Mouse (Mus musculus) limb, embryonic 13.5 days (tissue): ENCODE measurements around the gene Ap3b1. TPM values are rescaled to one million over a fixed set of nuclear protein-coding genes. Genes with fewer than 3 reads are reported as not detected.
A peak's percentile ranks its signal among the peaks of the same experiment; 100 is the strongest.

ENCODE experiments used
- ATAC-seq: fragments of 200-750 bp; cut with Nextera tagmentation; 2 replicates; pipeline ENCODE4 v1.8.0; 2017; ENCODE audit warnings: low read depth, moderate number of reproducible peaks, moderate TSS enrichment; ENCODE audit not compliant: low FRiP score
- H3K27ac ChIP-seq: fragments of 300-500 bp; sonication (generic); 2 replicates; pipeline ENCODE4 v1.5.1; 2015; ENCODE audit warnings: inconsistent platforms, mild to moderate bottlenecking, moderate library complexity
- H3K27me3 ChIP-seq: fragments of 300-500 bp; sonication (generic); 2 replicates; pipeline ENCODE4 v1.6.1; 2015; ENCODE audit warnings: mild to moderate bottlenecking, inconsistent platforms
- H3K36me3 ChIP-seq: fragments of 300-500 bp; sonication (generic); 2 replicates; pipeline ENCODE4 v1.6.1; 2015; ENCODE audit warnings: inconsistent platforms, mild to moderate bottlenecking, moderate library complexity
- H3K4me1 ChIP-seq: fragments of 300-500 bp; sonication (generic); 2 replicates; pipeline ENCODE4 v1.6.1; 2015; ENCODE audit warnings: inconsistent platforms
- H3K4me2 ChIP-seq: fragments of 300-500 bp; sonication (generic); replicated peaks from 2 replicates; pipeline ENCODE4 v1.6.1; 2015; ENCODE audit warnings: inconsistent platforms, mild to moderate bottlenecking, moderate library complexity
- H3K4me3 ChIP-seq: fragments of 300-500 bp; sonication (generic); 2 replicates; pipeline ENCODE4 v1.5.1; 2015; ENCODE audit warnings: moderate library complexity, mild to moderate bottlenecking, inconsistent platforms
- H3K9ac ChIP-seq: fragments of 300-500 bp; sonication (generic); 2 replicates; pipeline ENCODE4 v1.6.1; 2015; ENCODE audit warnings: mild to moderate bottlenecking, inconsistent platforms
- H3K9me3 ChIP-seq: fragments of 300-500 bp; sonication (generic); 2 replicates; pipeline ENCODE4 v1.6.1; 2016; ENCODE audit warnings: inconsistent platforms
- WGBS: fragments of 180-500 bp; shearing (Covaris S2); methylation state at CpG from one replicate; pipeline ENCODE4 v1.1.7; 2015; 5-methylcytosine and 5-hydroxymethylcytosine counted together
- polyA plus RNA-seq: library from polyadenylated mRNA; unstranded; fragments of >200 nt; fragmentation: Nextera tagmentation; extraction: Ambion mirVana; gene quantifications from 2 replicates; pipeline ENCODE4 v1.2.1, GENCODE M21; 2015

Ap3b1 gene
- polyA plus RNA-seq, 1 experiment from 2014 or later: 46.0 TPM

DNA sequence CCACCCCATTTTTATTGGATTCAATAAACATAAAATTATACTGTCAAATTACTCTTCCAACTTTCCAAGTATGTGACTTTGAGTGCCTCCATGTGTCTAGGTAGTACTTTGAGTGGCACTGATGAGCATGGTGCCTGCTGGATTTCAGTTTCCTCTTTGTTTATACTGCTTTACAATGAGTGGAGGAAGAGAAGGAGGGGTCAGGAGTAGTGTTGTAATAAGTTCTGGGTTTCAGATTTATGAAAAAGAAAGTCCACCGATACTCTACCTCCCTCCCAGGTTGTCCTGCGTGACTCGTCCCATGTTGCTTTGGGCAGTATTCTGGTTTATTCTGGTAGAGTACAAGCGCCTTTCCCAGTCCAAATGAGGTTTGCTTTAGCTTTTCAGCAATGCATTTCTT is 22.7 kb downstream of the Ap3b1 start:
- no peak for ATAC-seq
- Histone ChIP-seq H3K9me3 (no peaks in the 10 kb centered on the region), H3K4me1 (peaks cover 7% of the 10 kb centered on the region; the same call in 1 of the 2 replicates), H3K4me2 (no peak overlapping the region), H3K36me3 (no peaks in the 10 kb centered on the region), H3K27ac (no peak overlapping the region), H3K4me3 (no peak overlapping the region), H3K9ac (no peak overlapping the region), H3K27me3 (no peaks in the 10 kb centered on the region)
- WGBS: 82% methylated on average over 4 of the region's 4 CpGs

DNA sequence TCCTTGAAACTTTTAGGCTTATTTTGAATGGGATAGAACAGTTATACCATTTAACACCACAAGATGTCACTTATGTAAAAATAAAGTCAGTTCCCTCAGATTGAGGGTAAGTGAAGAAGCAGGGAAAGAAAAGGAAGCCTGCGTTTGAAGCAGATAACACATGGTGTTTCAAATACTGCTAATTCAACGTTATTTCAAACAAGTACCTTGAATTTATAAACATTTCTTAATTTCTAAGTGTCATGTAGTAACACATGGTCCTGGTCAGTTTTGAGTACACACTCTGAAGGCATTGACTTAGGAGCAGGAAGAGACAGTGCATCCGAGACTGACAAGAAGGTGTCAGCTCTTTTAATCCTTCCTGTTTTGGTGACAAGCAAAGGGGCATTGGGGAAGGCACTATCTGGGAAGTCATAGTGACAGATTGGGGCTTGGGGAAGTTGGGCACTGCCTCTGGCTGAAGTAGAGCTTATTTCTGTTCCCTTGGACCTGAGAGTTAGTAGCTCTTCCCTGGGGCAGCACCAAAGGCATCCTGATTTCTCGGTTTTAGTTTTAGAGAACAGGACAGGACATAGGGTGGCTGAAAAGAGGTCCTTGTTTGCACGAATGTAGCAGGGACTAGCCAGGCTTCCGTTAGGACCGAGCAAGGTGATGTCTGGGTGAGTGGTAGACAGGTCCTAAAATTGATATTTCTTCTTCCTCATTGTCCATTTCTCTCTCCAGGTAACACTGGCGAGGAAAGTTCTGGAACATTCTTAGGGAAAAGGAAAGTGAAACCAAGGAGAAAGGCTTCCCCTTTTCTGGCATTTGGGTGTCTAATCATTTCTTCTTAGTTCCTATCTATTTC is 23.3 kb downstream of the Ap3b1 start:
- H3K9ac ChIP-seq: no peak overlapping the region
- no peak overlapping the region for H3K4me3 ChIP-seq
- no peak overlapping the region for H3K4me2 ChIP-seq
- no peaks in the 10 kb centered on the region for H3K36me3 ChIP-seq
- H3K27me3 ChIP-seq: no peaks in the 10 kb centered on the region
- WGBS: 68% methylated on average over 8 of the region's 8 CpGs
- H3K27ac ChIP-seq: no peak overlapping the region
- H3K4me1 ChIP-seq: peaks cover 7% of the 10 kb centered on the region; the same call in 1 of the 2 replicates
- H3K9me3 ChIP-seq: no peaks in the 10 kb centered on the region
- ATAC-seq: no peak

DNA sequence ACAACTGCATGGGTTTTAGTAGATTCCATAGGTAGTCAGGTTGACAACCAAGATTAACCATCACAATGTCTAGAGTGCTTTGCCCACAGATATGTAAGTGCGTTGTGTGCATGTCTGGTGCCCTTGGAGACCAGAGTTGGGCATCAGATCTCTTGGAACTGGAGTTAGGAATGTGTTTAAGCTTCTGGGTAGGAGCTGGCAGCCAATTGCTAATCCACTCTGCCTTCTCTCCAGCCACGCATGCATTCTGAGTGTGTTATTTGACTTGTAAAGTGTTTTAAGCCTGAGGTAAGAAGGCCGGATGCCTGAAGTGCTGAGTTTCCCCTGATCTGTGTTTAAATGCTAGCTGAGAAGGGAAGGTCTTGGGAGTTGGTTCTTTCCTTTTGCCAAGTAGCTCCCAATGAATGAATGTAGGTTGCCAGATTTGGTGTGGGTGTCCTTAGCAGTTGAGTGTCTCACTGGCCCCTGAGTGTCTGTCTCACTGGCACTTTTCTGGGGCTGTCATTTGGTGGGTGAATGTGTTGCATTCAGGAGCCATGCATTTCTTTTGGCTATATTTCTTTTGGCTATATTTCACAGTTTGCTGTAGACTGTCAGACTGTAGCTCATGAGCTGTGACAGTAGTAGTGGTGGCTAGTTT is 26.3 kb downstream of the Ap3b1 start:
- Histone ChIP-seq H3K4me3 (no peak overlapping the region), H3K4me2 (no peak overlapping the region), H3K9ac (no peak overlapping the region), H3K36me3 (no peaks in the 10 kb centered on the region), H3K27me3 (no peaks in the 10 kb centered on the region), H3K9me3 (no peaks in the 10 kb centered on the region), H3K4me1 (peaks cover 12% of the 10 kb centered on the region; the same call in 1 of the 2 replicates), H3K27ac (no peak overlapping the region; the same call in 1 of the 2 replicates)
- 80% methylated on average over 3 of the region's 3 CpGs for WGBS
- ATAC-seq: no peak

DNA sequence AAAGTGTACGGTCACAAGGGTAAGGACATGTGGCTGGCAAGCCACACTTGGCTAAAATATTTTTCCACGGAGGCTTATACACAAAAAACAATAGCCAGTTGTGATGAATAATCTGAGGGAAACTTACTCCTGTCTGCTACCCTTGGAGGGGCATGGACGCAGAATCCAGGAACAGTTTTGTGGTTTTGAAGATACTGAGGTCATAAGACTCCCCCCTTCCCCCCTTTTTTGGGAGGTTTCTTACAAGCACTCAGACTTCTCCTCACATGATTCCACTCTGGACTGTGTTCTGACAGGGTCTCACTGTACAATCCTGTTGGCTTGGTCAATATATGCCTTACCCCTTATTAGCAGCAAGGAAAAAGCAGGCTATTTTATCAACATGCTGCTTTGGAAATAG is 29.8 kb downstream of the Ap3b1 start:
- Histone ChIP-seq H3K4me1 (peaks cover 5% of the 10 kb centered on the region; the same call in 1 of the 2 replicates), H3K27me3 (no peaks in the 10 kb centered on the region), H3K4me2 (no peak overlapping the region), H3K9ac (no peak overlapping the region), H3K36me3 (peaks cover 12% of the 10 kb centered on the region), H3K27ac (no peak overlapping the region), H3K4me3 (no peak overlapping the region), H3K9me3 (no peaks in the 10 kb centered on the region)
- no peak for ATAC-seq
- WGBS: 70% methylated on average over 3 of the region's 3 CpGs

DNA sequence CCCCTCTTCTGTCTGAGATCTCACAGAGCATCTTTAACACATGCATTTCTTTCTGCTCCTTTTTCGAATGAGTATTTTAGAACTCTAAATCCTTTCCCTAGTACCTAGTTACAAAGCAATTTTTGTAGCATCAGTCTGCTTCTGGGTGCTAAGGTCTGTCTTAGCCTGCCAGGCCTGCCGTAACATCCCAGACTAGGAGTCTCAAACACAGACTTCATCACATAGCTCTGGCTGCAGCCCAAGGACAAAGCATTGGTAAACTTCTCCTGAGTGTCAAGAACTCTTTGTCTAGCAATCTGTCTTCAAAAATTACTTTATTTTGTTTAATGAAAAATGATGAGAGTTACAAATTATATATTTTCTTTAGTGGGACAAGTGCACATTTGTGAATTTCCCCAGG is 30.8 kb downstream of the Ap3b1 start:
- WGBS: 86% methylated on average over 2 of the region's 2 CpGs

DNA sequence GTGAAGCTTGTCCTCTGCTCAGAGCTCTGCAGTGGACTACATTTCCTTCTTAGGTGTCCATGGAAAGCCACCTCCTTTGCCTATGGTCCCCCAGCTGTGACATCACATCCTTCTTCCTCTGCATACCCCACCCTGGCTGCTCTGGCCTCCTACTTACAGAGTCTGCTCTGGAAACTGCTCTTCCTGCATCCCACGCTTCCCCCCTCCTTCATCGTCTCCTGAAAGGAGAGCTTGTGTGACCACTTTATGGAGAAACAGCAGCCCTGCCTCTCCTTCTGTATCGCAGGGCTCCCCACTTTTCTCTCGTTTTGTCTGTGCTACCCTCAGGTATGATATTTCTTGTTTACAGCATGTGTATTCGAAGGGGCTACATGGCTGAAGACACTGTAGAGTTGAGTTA is 33.5 kb downstream of the Ap3b1 start:
- no peak overlapping the region for H3K4me3 ChIP-seq
- no peak overlapping the region for H3K27ac ChIP-seq
- H3K4me2 ChIP-seq: no peak overlapping the region
- WGBS: 84% methylated on average over 5 of the region's 5 CpGs
- no peaks in the 10 kb centered on the region for H3K27me3 ChIP-seq
- no peaks in the 10 kb centered on the region for H3K9me3 ChIP-seq
- no peak for ATAC-seq
- H3K36me3 ChIP-seq: peaks cover 27% of the 10 kb centered on the region
- no peak overlapping the region for H3K9ac ChIP-seq
- peaks cover 16% of the 10 kb centered on the region; the same call in 1 of the 2 replicates for H3K4me1 ChIP-seq

More for the DNA sequence above, 30.8 kb downstream of the Ap3b1 start:
- Histone ChIP-seq H3K4me2 (no peak overlapping the region), H3K4me1 (peaks cover 6% of the 10 kb centered on the region; the same call in 1 of the 2 replicates), H3K9me3 (no peaks in the 10 kb centered on the region), H3K9ac (no peak overlapping the region), H3K27me3 (no peaks in the 10 kb centered on the region), H3K36me3 (peaks cover 12% of the 10 kb centered on the region), H3K4me3 (no peak overlapping the region), H3K27ac (no peak overlapping the region)
- ATAC-seq: no peak

DNA sequence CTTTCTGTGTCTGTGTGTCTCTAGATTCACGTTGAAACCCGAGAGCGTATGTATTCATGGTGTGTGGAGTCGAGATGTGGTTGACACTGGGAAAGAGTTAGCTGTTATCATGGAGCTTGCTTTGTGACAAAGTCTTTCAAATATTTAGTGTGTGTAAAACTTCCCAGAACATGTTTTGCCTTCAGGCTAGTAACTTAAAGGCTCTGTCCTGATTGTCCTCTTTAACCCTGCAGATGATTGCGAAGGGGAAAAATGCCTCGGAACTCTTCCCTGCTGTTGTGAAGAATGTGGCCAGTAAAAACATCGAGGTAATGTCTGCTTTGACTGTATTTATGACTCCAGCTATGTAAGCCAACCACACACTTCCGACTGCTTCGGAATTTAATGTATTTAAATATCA is 35.7 kb downstream of the Ap3b1 start:
- peaks cover 11% of the 10 kb centered on the region; the same call in 1 of the 2 replicates for H3K4me1 ChIP-seq

DNA sequence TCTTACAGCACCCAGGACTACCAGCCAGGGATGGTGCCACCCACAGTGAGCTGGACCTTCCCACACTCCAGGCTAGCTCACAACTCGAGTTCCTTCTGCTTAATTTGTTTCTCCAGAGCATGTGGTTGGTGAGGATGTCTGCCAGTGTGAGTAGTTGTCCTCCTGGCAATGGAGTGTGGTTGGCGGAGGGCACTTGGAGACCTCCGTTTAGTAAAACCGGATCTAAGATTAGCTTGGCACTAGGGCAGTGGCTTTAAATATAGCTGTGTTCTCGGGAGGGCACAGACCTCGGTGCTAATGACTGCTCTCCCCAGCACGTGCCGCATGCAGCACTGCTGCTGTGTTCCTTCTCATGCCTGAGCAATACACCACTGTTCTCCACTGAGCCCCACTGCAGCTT is 37.0 kb downstream of the Ap3b1 start:
- Histone ChIP-seq H3K9ac (0 out of 2 replicates have a peak overlapping the region, but pooled peaks have one; percentile 25), H3K27ac (no peak overlapping the region), H3K36me3 (peaks cover 27% of the 10 kb centered on the region), H3K4me1 (peaks cover 11% of the 10 kb centered on the region; the same call in 1 of the 2 replicates), H3K9me3 (no peaks in the 10 kb centered on the region), H3K4me2 (no peak overlapping the region), H3K27me3 (no peaks in the 10 kb centered on the region), H3K4me3 (no peak overlapping the region)
- ATAC-seq: no peak
- WGBS: 89% methylated on average over 8 of the region's 8 CpGs

More for the DNA sequence above, 35.7 kb downstream of the Ap3b1 start:
- Histone ChIP-seq H3K9me3 (no peaks in the 10 kb centered on the region), H3K4me2 (no peak overlapping the region), H3K9ac (no peak overlapping the region), H3K27ac (peak overlapping the region; percentile 48; the same call in 1 of the 2 replicates), H3K36me3 (peaks cover 27% of the 10 kb centered on the region), H3K4me3 (no peak overlapping the region), H3K27me3 (no peaks in the 10 kb centered on the region)
- ATAC-seq: no peak
- 48% methylated on average over 9 of the region's 9 CpGs for WGBS

DNA sequence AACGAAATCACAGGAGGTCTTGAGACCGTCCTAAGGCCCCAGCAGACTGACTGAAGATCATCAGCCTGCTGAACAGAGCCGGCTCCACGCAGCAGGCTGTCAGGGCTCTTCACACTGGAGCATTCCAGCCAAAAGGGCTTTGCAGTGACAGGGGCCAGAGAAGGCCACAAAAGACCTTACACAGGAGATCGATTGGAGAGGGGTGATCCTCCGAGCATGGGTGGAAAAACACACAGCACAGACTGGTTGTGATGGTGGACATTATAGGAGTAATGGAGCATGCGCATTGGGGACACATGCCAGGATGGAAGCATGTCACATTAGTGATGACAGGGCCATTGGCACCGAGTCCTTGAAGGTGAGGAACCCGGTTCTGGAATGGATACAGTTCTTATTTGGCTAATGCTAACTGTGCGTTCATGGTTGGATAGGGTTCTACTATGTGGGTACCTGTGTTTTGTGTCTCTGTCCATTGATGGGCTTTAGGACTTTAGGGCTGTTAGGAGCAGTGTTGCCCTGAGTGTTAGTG is 37.7 kb downstream of the Ap3b1 start:
- no peak overlapping the region for H3K9ac ChIP-seq
- no peak for ATAC-seq
- no peak overlapping the region for H3K27ac ChIP-seq
- no peak overlapping the region for H3K4me2 ChIP-seq
- peaks cover 26% of the 10 kb centered on the region for H3K36me3 ChIP-seq
- WGBS: 92% methylated on average over 10 of the region's 10 CpGs
- no peaks in the 10 kb centered on the region for H3K9me3 ChIP-seq
- H3K4me1 ChIP-seq: peaks cover 11% of the 10 kb centered on the region; the same call in 1 of the 2 replicates
- no peak overlapping the region for H3K4me3 ChIP-seq
- no peaks in the 10 kb centered on the region for H3K27me3 ChIP-seq

DNA sequence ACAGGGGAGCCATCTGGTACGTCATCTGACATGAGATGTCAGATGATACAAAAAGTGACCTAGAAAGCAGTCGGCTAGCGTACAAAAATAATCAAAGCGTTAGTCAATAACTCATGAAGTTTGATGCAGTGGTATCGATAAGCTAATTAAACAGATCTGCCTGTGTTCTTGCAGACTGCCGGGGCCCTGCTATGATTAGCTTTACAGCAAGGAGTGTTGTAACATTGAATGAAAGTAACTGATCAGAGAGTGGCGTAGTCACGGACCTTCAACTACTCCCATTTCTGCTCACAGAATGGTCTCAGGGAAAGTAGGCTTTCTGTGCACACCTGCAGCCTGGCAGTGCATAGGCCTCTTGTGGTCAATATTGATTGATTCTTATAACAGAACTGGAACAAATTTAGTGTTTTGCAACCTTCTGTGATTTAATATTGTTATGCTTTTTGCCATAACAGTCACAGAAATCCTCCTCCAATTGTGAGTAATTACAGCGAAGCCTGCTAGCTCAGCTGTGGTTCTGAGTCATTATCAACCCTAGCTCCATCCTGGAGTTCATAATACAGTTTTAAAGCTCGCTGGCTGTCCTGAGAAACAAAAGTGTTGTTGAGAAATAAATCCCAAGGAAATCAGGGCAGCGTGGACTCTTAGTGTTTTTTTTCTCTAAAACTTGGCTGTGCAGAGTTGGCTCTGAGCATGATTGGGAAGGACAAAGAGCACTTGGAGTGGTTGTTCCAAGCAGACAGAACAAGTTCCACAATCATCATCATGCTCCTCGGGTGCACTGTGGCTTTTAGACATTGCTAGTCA is 40.0 kb downstream of the Ap3b1 start:
- peaks cover 22% of the 10 kb centered on the region for H3K36me3 ChIP-seq
- H3K27ac ChIP-seq: no peak overlapping the region
- no peak for ATAC-seq
- H3K27me3 ChIP-seq: no peaks in the 10 kb centered on the region
- peaks cover 11% of the 10 kb centered on the region; the same call in 1 of the 2 replicates for H3K4me1 ChIP-seq
- H3K4me3 ChIP-seq: no peak overlapping the region
- H3K4me2 ChIP-seq: no peak overlapping the region
- H3K9me3 ChIP-seq: no peaks in the 10 kb centered on the region
- 84% methylated on average over 12 of the region's 12 CpGs for WGBS
- H3K9ac ChIP-seq: no peak overlapping the region

DNA sequence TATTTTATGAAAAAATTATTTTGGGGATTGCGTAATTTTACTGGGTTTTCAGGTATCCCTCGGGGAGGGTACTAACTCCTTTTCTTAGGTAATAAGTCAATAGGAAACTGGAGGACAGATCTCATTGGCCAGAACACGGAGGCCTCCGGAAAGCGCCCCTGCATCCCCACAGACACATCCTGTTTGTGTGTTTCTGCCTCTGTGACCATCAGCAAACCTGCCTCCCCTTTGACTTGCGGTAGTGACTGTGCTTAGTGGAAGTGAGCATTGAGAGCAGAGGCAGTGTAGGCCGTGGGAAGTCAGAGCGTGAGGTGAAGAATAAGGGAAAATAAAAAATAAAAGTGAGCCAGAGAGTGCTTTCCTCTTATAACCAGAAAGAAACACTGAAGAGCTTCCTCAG is 41.7 kb downstream of the Ap3b1 start:
- Histone ChIP-seq H3K4me3 (no peak overlapping the region), H3K27ac (no peak overlapping the region)
- WGBS: 87% methylated on average over 8 of the region's 8 CpGs

More for the DNA sequence above, 41.7 kb downstream of the Ap3b1 start:
- ATAC-seq: no peak
- no peaks in the 10 kb centered on the region for H3K27me3 ChIP-seq
- H3K4me2 ChIP-seq: no peak overlapping the region
- no peaks in the 10 kb centered on the region; the same call in 1 of the 2 replicates for H3K9me3 ChIP-seq
- 0 out of 2 replicates have a peak, but pooled peaks cover 2% of the 10 kb centered on the region for H3K4me1 ChIP-seq
- H3K36me3 ChIP-seq: peaks cover 37% of the 10 kb centered on the region
- H3K9ac ChIP-seq: no peak overlapping the region
